Mouse (Mus musculus) ES-E14 (cell line): Measurements from ENCODE around the gene Astn2. TPM values are rescaled to one million over a fixed set of nuclear protein-coding genes. Genes with fewer than 3 reads are reported as not detected.

Source experiments
- DNase-seq: peaks from one replicate; pipeline ENCODE4 v3.0.0-alpha.2; 2013; ENCODE audit warnings: low read depth, low spot score
- H3K27ac ChIP-seq: 2 replicates; pipeline ENCODE4 v1.5.1; 2012; ENCODE audit warnings: low read depth, mild to moderate bottlenecking, low read length, moderate library complexity, mixed read lengths; ENCODE audit not compliant: poor library complexity, insufficient read depth, severe bottlenecking
- H3K36me3 ChIP-seq: 2 replicates; pipeline ENCODE4 v1.6.1; 2012; ENCODE audit warnings: mild to moderate bottlenecking, low read length, moderate library complexity, mixed read lengths; ENCODE audit not compliant: control insufficient read depth, poor library complexity, insufficient read depth, severe bottlenecking
- H3K4me1 ChIP-seq, 2 experiments: fragments of 150-350 bp in 1 of 2; sonication (generic) in 1 of 2; 2 replicates each; pipeline ENCODE4 v1.6.1; 2012; ENCODE audit warnings: low read length in 2 of 2, mild to moderate bottlenecking in 1 of 2, mixed read lengths in 1 of 2; ENCODE audit not compliant: control insufficient read depth in 2 of 2, insufficient read depth in 2 of 2, poor library complexity in 1 of 2
- H3K4me3 ChIP-seq, 2 experiments: fragments of 150-350 bp in 1 of 2; sonication (generic) in 1 of 2; 2 replicates each; pipeline ENCODE4 v1.5.1; 2012; ENCODE audit warnings: low read length in 2 of 2, low read depth in 1 of 2, mild to moderate bottlenecking in 1 of 2, mixed read lengths in 1 of 2; ENCODE audit not compliant: insufficient read depth in 1 of 2, poor library complexity in 1 of 2, severe bottlenecking in 1 of 2
- H3K9ac ChIP-seq: 2 replicates; pipeline ENCODE4 v1.6.1; 2012; ENCODE audit warnings: low read depth, mild to moderate bottlenecking, low read length, mixed read lengths; ENCODE audit not compliant: poor library complexity, insufficient read depth, severe bottlenecking
- H3K9me3 ChIP-seq: fragments of 150-350 bp; sonication (generic); 2 replicates; pipeline ENCODE4 v1.6.1; 2012; ENCODE audit warnings: low read depth, mild to moderate bottlenecking, low read length; ENCODE audit not compliant: control insufficient read depth, insufficient read depth
- CHD2 ChIP-seq: IDR thresholded peaks from 2 replicates; pipeline ENCODE4 v1.6.1; 2014; ENCODE audit warnings: mild to moderate bottlenecking, low read depth, low read length, inconsistent platforms
- HCFC1 ChIP-seq: IDR thresholded peaks from 2 replicates; pipeline ENCODE4 v1.6.1; 2012; ENCODE audit warnings: low read length, inconsistent platforms, borderline replicate concordance; ENCODE audit not compliant: insufficient read depth
- MAFK ChIP-seq: IDR thresholded peaks from 2 replicates; pipeline ENCODE4 v1.6.1; 2014; ENCODE audit warnings: mild to moderate bottlenecking, low read depth, low read length, inconsistent platforms; ENCODE audit not compliant: insufficient read depth
- ZC3H11A ChIP-seq: IDR thresholded peaks from 2 replicates; pipeline ENCODE4 v1.6.1; 2012; ENCODE audit warnings: low read depth, mild to moderate bottlenecking, inconsistent platforms, low read length, borderline replicate concordance
- ZNF384 ChIP-seq: IDR thresholded peaks from 2 replicates; pipeline ENCODE4 v1.6.1; 2012; ENCODE audit warnings: low read depth, low read length, inconsistent platforms
- in situ Hi-C, 2 experiments: fragments of 600-800 bp; cut with MboI; formaldehyde crosslinking; loops; one replicate each; pipeline ENCODE4 v1.15.1; 2025; ENCODE audit warnings: low sequenced_read_pairs in 2 of 2, inconsistent platforms in 1 of 2; ENCODE audit not compliant: unreplicated experiment in 2 of 2
- total RNA-seq: library from RNA; depleted of rRNA; stranded (reverse); fragments of 300-350 nt; gene quantifications from 2 replicates; pipeline ENCODE4 v1.2.3, GENCODE M21; 2012; rRNA removed

Astn2 gene
- 0.04 and 0.16 TPM in 2 replicates for total RNA-seq

GRCm38 (mm10) chr4:66404201-66404711, at the start of gene Astn2:
Gene Astn2, minus strand, starts transcription at chr4:66404611.
- DNase-seq: no peak
- H3K4me3 ChIP-seq: peak within 1 kb of the TSS; percentile 52 to 74
- TF ChIP-seq ZNF384 (no peak), MAFK (no peak), CHD2 (no peak), HCFC1 (no peak), ZC3H11A (no peak)
- H3K4me1 ChIP-seq: no peaks in the 10 kb centered on the region
- peak within 1 kb of the TSS; percentile 46; the same call in 1 of the 2 replicates for H3K9ac ChIP-seq
- H3K9me3 ChIP-seq: no peaks in the 10 kb centered on the region
- in situ Hi-C loops: no loop called here
- no peak within 1 kb of the TSS for H3K27ac ChIP-seq
- H3K36me3 ChIP-seq: no peaks in the 10 kb centered on the region

GRCm38 (mm10) chr4:66450115-66450514, 45.7 kb upstream of the Astn2 start:
- Histone ChIP-seq H3K9me3 (no peaks in the 10 kb centered on the region), H3K36me3 (no peaks in the 10 kb centered on the region), H3K27ac (no peak overlapping the region), H3K4me1 (no peaks in the 10 kb centered on the region), H3K9ac (no peak overlapping the region), H3K4me3 (no peak overlapping the region)
- in situ Hi-C loops: no loop called here
- no peak for TF ChIP-seq CHD2
- no peak for TF ChIP-seq HCFC1
- TF ChIP-seq ZC3H11A: no peak
- no peak for TF ChIP-seq ZNF384
- no peak for TF ChIP-seq MAFK
- DNase-seq: no peak

- Histone ChIP-seq H3K4me1 (no peaks in the 10 kb centered on the region), H3K9me3 (no peaks in the 10 kb centered on the region), H3K36me3 (no peaks in the 10 kb centered on the region), H3K27ac (no peak overlapping the region), H3K9ac (no peak overlapping the region), H3K4me3 (no peak overlapping the region)
- DNase-seq: no peak
- TF ChIP-seq MAFK: no peak
- no peak for TF ChIP-seq HCFC1
- no peak for TF ChIP-seq ZNF384
- TF ChIP-seq ZC3H11A: no peak
- TF ChIP-seq CHD2: no peak
- in situ Hi-C loops: no loop called here
Observed at GRCm38 (mm10) chr4:66431256-66431655, 26.8 kb upstream of the Astn2 start.

- Histone ChIP-seq H3K27ac (no peak overlapping the region), H3K4me3 (no peak overlapping the region), H3K36me3 (no peaks in the 10 kb centered on the region), H3K9me3 (no peaks in the 10 kb centered on the region), H3K4me1 (no peaks in the 10 kb centered on the region), H3K9ac (no peak overlapping the region)
- DNase-seq: no peak
- in situ Hi-C loops: no loop called here
- TF ChIP-seq HCFC1: no peak
- TF ChIP-seq ZNF384: no peak
- TF ChIP-seq CHD2: no peak
- no peak for TF ChIP-seq MAFK
- no peak for TF ChIP-seq ZC3H11A
Observed at GRCm38 (mm10) chr4:66425804-66426203, 21.4 kb upstream of the Astn2 start.
